Mouse (Mus musculus) embryonic fibroblast, embryonic 13.5 days (primary cell): ENCODE measurements around the gene Orm2. TPM values are rescaled to one million over a fixed set of nuclear protein-coding genes. Genes with fewer than 3 reads are reported as not detected.
A peak's percentile ranks its signal among the peaks of the same experiment; 100 is the strongest.

ENCODE experiments used
- H3K27ac ChIP-seq: 2 replicates; pipeline ENCODE4 v1.5.1; 2012; ENCODE audit warnings: low read length, control low read depth, inconsistent platforms; ENCODE audit not compliant: insufficient read depth
- H3K4me1 ChIP-seq: 2 replicates; pipeline ENCODE4 v1.6.1; 2011; ENCODE audit warnings: low read length; ENCODE audit not compliant: control insufficient read depth, insufficient read depth
- H3K4me3 ChIP-seq: 2 replicates; pipeline ENCODE4 v1.5.1; 2011; ENCODE audit warnings: mild to moderate bottlenecking, control low read depth, low read length; ENCODE audit not compliant: insufficient read depth
- CTCF ChIP-seq: IDR thresholded peaks from 2 replicates; pipeline ENCODE4 v1.5.1; 2011; ENCODE audit warnings: mild to moderate bottlenecking, control low read depth, low read length, moderate library complexity, borderline replicate concordance; ENCODE audit not compliant: insufficient read depth
- POLR2A ChIP-seq: IDR thresholded peaks from 2 replicates; pipeline ENCODE4 v1.6.1; 2011; ENCODE audit warnings: low read depth, mild to moderate bottlenecking, control low read depth, low read length, moderate library complexity
- polyA plus RNA-seq: library from polyadenylated mRNA; stranded (reverse); fragments of >200 nt; gene quantifications from 2 replicates; pipeline ENCODE4 v1.2.4, GENCODE M21; 2011; ENCODE audit warnings: low read depth; ENCODE audit not compliant: missing spikeins, insufficient read length

The Orm2 gene
- polyA plus RNA-seq, 1 experiment: not detected

GRCm38 (mm10) chr4:63389887-63390528, 27.8 kb downstream of the Orm2 start:
- no peak overlapping the region for H3K27ac ChIP-seq

GRCm38 (mm10) chr4:63391322-63391721, 29.1 kb downstream of the Orm2 start:
- Histone ChIP-seq H3K4me3 (no peak overlapping the region), H3K4me1 (no peaks in the 10 kb centered on the region), H3K27ac (no peak overlapping the region)
- TF ChIP-seq POLR2A: no peak
- TF ChIP-seq CTCF: no peak

More at GRCm38 (mm10) chr4:63389887-63390528, 27.8 kb downstream of the Orm2 start:
- Histone ChIP-seq H3K4me1 (no peaks in the 10 kb centered on the region), H3K4me3 (no peak overlapping the region)
- no peak for TF ChIP-seq CTCF
- no peak for TF ChIP-seq POLR2A

- Histone ChIP-seq H3K27ac (no peak overlapping the region), H3K4me3 (no peak overlapping the region), H3K4me1 (peaks cover 22% of the 10 kb centered on the region)
- no peak for TF ChIP-seq POLR2A
- TF ChIP-seq CTCF: no peak
Observed at GRCm38 (mm10) chr4:63397981-63398537, 35.8 kb downstream of the Orm2 start.

GRCm38 (mm10) chr4:63398854-63399609, 36.8 kb downstream of the Orm2 start:
- no peak for TF ChIP-seq POLR2A
- TF ChIP-seq CTCF: no peak
- H3K4me1 ChIP-seq: peaks cover 29% of the 10 kb centered on the region
- H3K27ac ChIP-seq: peak overlapping the region; percentile 84
- no peak overlapping the region for H3K4me3 ChIP-seq

GRCm38 (mm10) chr4:63399691-63400270, 37.5 kb downstream of the Orm2 start:
- H3K27ac ChIP-seq: peak overlapping the region; percentile 84
- TF ChIP-seq POLR2A (no peak), CTCF (no peak)
- H3K4me3 ChIP-seq: no peak overlapping the region
- peaks cover 29% of the 10 kb centered on the region for H3K4me1 ChIP-seq

- H3K27ac ChIP-seq: peak overlapping the region; percentile 84
- peaks cover 29% of the 10 kb centered on the region for H3K4me1 ChIP-seq
Observed at GRCm38 (mm10) chr4:63400541-63401306, 38.5 kb downstream of the Orm2 start.

GRCm38 (mm10) chr4:63401620-63402019, 39.4 kb downstream of the Orm2 start:
- Histone ChIP-seq H3K4me3 (no peak overlapping the region), H3K27ac (peak overlapping the region; percentile 17), H3K4me1 (peaks cover 29% of the 10 kb centered on the region)
- TF ChIP-seq POLR2A (no peak), CTCF (no peak)

More at GRCm38 (mm10) chr4:63400541-63401306, 38.5 kb downstream of the Orm2 start:
- no peak overlapping the region for H3K4me3 ChIP-seq
- TF ChIP-seq POLR2A (no peak), CTCF (no peak)

- no peak for TF ChIP-seq CTCF
- TF ChIP-seq POLR2A: no peak
- Histone ChIP-seq H3K4me1 (peaks cover 29% of the 10 kb centered on the region), H3K27ac (peak overlapping the region; percentile 72; the same call in 1 of the 2 replicates), H3K4me3 (no peak overlapping the region)
Observed at GRCm38 (mm10) chr4:63402056-63402455, 39.8 kb downstream of the Orm2 start.

- peaks cover 29% of the 10 kb centered on the region for H3K4me1 ChIP-seq
Observed at GRCm38 (mm10) chr4:63402558-63402957, 40.3 kb downstream of the Orm2 start.

More at GRCm38 (mm10) chr4:63402558-63402957, 40.3 kb downstream of the Orm2 start:
- Histone ChIP-seq H3K27ac (peak overlapping the region; percentile 72), H3K4me3 (peak overlapping the region; percentile 1; the same call in 1 of the 2 replicates)
- TF ChIP-seq POLR2A: no peak
